Mouse (Mus musculus): Measurements from ENCODE around the gene Bhlhe40.
A peak's percentile ranks its signal among the peaks of the same experiment; 100 is the strongest.

The Bhlhe40 gene

DNA sequence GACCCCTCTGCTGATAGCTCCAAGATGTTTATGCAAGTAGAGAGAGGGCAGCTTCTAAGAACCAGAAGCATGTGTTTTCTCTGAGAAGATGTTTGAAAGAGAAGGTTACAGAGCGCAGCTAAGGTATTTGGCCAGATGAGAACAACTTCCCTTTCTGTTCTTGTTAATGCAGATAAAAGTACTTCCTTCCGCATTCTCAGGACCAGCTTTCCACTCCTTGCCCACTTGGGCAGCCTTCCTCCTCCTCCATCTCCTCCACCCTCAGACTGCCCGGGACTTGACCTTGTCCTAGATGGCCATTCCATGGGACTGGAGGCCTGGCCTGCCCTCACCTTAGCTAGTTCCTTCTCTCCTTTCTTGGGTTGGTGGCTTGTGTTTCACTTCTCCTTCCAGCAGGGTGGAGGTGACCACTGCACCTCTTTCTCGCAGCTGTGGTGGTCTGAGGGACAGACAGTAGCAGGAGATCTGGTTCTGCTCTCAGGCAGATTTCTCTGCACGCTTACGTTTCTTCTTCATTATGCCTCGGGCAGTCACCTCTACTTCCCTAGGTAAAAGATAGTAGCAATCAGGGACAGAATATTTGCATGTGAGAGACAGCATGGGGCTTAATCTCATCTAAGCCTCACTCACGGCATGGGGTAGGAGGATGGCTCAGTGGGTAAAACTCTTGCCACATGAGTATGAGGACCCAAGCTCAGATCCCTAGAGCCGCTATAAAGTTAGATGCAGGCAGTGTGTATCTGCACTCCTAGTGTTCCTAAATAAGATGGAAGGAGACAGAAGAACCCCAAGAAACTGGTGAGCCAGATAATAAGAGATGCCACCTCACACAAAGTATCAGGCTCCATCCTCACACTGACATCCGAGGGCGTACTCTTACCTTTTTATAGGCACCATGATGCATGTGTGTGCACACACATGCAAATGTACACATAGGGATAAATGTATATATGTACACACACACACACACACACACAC lies 35.7 kb downstream of the Bhlhe40 start:
- no peak for DNase-seq

DNA sequence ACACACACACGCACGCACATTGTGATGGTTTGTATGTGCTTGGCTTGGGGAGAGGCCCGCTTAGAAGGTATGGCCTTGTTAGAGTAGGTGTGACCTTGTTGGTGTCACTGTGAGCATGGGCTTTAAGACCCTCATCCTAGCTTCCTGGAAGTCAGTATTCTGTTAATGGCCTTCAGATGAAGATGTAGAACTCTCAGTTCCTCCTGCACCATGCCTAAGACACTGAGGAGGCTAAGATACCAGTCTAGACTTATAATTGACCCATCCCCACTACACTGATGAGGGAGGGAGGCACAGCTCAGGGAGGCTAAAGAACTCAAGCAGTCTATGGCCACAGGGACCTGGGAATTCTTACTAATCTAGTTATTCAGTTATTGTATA lies 36.4 kb downstream of the Bhlhe40 start:
- DNase-seq: no peak

DNA sequence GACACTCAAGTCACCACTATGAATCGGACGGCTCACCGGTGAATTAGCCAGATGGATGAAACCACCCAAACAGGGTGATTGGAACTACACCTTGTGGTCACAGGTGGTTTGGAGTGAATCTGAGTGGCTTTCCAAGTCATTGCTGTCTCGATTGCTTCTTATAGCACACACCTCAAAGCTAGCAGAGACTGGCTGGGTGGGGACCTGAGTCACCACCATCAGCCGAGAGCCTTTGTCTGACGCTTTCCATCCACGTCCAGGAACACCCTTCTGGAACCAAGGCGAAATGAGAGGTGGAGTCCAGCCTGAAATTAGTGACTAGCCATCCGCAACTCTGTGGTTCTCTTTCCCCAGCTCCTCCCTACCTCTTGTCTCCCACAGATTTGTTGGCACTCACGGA lies 36.9 kb downstream of the Bhlhe40 start:
- DNase-seq: no peak

DNA sequence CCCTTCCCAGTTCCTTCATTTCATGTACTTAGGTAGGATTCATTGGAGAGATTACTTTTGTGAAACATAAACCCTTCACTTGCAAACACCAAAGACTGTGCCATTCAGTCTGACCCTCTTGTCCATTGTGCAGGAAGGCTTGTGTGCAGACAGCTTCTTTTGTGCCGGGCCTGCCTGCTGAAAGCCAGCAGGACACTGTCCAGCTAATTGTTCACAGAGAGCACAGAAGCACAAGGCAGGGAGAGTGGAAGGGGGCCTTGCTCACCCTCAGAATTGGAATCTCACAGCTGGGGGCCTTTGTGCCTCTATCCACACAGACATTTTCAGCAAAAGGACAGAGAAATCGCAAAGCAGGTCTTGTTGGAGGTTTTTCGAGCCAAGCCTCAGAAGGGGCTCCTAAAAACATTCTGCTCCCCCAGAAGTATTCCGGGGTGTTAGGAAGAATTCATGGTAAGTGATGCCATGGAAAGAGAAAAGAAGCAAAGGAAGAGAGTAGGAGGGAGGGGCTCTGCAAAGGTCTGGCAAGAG lies 38.0 kb downstream of the Bhlhe40 start:
- DNase-seq: no peak

DNA sequence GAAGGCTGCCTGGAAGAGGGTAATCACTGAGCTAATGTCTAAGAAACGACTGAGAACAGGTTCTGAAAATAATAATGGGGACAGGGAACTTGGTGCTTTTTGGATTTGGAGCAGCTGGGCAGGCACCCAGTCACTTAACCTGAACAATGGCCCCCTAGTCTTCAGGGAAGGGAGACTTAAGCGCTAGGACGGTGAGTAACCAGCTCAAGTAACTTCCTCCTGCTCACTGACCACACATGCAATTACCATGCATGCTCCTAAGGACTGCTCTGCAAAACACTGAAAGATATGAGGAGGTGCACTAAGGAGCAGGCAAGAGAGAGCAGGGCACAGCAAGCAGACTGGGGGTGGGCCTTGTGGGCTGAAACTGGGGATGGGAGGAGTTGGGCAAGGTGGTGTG lies 39.2 kb downstream of the Bhlhe40 start:
- no peak for DNase-seq

DNA sequence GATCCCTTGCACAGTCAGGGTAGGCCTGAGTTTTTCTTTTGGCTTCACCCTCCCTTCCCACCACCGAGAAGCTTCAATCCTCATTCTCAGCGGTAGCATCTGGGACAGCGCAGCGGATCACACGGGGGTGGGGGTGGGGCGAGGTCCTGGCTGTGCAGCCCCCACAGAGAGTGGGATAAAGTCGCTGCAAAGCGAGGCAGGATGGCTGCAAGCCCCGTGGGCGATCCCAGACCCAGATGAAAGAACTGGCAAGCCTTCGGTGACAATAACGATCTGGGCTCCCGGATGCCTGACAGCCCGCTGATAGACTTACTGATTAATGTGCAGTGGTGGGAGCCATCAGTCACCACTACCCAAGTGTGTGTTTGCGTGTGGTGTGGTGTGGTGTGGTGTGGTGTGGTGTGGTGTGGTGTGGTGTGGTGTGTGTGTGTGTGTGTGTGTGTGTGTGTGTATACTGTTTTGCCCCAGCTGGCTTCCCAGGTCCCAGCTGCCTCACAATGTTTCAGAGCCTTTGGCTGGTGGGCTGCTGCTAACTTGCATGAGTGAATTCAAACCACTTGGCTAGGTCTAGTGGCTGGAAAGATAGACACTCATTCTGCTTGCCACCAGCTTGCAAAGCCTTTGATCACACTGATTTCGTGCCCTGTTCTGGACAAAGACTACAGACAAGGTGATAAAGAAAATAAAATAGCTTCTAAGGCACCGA lies 40.4 kb downstream of the Bhlhe40 start:
- no peak for DNase-seq

DNA sequence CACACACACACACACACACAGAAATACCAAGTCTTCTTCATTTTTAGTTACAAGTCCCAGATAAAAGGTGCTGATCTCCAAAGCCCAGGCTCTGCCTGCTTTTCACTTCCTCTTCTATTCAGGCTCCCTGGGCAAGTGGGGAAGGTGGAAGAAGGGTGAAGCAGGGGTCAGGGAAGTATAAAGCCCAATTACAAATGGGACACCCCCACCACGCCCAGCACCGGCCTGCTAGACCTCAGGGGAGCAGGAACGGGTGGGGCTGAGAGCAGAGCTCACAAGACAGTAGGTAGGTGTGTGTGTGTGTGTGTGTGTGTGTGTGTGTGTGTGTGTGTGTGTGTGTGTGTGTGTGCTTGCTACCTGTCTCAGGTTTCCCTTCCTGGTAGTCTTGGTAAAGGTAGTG lies 42.2 kb downstream of the Bhlhe40 start:
- no peak for DNase-seq

DNA sequence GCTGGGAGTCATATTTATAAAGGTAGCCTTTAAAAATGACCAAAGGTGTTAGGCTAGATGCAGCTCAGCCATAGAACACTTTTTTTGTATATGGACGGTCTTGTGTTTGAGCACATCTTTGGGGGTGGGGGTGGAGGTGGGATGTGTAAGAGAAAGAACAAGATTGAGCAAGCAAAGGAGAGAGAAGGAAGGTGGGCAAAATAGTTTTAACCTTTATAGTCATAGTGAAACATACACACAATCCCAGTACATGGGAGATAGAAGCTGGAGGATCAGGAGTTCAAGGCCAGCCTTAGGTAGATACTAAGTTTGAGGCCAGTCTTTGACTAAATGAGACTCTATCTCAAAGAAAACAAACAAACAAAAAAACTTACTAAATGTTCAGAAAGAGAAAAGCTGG lies 42.7 kb downstream of the Bhlhe40 start:
- DNase-seq: no peak

DNA sequence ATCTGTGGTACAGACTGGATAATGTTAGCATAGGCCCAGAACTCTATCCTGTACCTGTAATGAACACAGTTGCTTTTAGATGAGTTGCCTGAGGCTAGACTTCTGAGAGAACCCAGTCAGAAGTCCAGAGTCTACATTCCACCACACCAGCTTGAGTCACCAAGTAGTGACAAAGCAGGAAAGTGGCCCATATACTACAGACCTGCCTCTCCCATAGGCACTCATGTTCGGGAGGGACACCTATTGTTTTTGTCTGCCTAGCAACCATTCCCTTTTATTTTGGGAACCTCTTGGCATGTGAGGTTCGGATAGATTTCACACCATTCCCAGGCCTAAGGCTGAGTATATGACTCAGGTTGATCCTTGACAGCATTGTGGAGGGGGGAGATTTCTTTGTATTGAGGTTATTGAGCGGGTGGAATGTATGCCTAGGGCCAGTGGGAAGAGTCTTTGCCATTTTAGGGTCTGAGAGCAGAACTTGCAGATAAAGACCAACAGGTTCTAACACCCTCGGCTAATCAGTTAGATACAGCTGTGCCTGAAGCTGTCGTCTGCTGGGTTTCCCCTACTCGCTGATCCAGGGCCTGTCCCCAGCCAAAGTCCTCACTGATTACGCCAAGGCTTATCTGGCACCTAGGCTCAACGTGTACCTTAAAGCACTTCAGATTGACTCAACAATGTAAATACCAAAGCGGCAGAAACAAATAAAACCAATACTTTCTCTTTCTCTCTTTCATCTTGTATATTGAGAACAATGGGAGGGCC lies 44.1 kb downstream of the Bhlhe40 start:
- DNase-seq: no peak

DNA sequence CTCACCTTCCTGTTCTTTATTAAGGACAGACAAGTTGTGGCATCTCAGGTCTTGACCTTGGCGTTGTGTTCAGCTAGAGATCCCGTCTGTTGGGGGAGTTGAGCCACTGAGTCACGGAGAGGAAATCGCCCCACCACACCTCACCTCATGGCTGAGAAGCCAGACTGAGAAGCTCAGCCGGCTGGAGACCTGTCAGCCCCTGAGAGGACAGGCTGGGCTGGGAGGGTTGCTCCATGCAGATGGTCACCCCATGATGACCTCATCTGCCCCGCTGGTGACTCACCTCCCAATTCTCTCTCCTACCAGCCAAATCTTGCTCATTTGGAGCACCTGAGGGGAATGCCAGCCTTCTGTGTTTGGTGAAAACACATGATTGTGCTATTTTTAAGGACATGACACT lies 45.5 kb downstream of the Bhlhe40 start:
- DNase-seq: peak; percentile 51

DNA sequence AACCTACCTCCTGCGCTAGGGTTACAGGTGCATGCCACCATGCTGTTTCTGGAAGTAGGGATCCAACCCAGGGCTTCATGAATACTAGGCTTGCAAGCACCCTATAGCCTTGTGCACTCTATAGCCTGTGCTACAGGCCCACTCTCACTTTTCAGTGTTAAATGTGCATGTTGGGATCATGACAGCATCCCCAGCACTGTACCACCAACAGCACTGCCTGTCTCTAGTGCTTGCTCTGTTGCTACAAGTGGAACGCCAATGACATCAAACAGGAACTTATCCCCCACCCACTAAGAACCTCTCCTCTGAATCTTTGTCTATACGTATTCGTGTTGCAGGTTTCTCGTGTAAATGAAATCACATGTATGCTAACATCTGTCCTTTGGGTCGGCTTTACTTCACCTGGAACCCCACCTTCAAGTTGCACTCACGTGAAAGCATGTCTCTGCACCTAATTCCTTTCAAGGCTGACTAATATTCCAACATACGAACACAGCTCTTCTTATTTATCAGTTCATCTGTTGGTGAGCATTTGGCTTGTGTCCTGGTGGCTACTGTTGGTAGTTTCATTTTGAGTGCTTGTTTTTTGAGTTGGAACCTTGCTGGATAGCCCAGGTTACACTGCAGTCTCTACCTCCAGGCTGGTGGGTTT lies 46.7 kb downstream of the Bhlhe40 start:
- no peak for DNase-seq

DNA sequence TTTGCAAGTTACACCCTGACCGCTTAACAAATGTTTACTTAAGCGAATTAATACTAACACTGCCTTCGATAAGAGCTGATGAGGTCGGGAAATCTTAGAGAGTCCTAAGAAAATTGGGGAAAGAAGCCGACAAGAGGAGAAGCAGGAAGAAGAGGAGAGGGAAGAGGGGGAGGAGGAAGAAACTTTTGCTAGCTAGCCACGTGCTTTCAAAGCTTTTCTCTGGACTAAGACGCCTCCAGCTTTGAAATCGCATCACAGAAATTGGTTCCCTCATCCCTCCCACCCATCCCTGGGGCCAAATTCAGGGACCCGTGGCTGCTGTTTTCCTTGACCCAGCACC lies 48.7 kb downstream of the Bhlhe40 start:
- no peak for DNase-seq

DNA sequence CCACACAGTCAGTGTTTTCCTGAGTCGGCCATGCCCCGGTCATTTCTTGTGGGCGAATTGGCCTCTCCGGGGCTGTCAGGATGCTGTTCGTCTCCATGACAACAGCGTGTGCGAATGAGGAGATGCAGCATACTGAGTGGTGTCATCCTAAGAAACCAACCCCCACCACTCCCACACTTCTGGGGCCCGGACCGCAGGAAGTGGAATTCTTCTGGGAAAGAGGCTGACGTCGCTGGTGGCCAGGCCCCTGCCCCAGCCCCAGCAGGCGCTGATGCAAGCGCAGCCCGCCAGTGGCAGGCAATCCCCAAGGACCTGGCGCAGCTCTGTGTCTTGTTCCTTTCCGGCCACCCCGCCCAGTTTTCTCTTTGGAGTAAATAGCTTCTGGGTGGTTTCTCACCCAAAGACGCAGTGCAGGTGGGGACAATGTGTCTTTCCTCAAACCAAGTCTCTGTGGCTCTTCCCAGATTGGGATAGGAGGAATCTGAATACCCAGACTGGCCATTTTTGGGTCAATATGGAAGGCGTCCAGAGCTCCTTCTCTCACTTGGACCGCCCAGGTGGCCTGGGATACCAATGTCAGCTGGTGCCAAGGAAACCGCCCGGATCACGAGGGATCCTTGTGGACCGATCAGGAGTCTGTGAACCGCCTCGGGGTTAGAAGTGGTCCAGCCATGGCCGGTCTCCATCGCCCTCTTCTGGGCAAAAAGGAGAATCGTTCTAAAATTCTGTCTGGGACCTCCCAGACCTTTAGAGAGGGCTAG lies 49.2 kb downstream of the Bhlhe40 start:
- DNase-seq: peak; percentile 83

DNA sequence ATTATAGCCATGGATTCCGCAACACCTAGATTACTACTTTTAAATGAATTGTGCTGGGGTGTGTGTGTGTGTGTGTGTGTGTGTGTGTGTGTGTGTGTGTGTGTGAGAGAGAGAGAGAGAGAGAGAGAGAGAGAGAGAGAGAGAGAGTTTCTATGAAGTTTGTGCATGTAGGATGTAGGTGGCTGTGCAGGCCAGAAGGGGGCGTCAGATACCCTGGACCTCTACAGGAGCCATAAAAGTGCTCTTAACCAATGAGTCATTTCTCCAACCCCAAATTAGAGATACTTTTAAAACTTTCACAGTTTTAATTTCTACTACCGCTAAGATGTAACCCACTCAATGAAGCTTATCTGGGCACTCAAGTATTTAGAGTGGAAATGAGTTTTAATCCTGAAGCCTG lies 50.2 kb downstream of the Bhlhe40 start:
- no peak for DNase-seq

DNA sequence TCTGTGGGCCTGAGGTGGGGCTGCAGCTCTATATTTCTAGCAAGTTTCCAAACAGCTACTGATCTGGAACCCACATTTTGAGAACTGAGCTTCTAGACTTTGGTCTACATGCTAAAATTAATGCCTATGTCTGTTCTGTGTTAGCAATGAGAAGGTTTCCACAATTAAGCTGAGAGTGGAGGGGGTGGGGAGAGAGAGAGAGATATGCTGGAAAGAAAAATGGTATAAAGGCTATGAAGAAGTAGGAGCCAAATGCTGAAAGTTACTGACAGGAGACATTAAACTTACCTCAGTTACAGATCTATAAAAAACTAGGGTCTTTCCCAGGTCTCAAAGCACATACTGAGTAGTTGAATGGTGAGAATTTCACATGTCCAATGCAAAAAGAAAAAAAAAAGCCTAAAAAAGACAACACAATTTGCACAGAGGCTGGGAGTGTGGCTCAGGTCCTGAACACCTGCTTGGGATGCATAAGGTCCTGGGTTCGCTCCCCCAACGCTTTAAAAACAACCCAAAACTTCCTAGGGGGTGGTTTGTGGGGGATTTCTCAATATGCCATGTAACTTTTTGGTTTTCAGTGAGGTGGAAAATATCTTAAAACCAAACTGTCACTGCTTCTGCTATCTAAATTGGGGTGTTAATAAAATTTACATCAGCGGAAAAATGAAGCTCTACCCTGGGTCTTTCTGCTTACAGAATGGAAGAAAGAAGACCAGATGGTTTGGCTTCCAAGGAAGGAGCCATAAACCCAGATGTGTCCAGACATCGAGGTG lies 50.9 kb downstream of the Bhlhe40 start:
- no peak for DNase-seq

DNA sequence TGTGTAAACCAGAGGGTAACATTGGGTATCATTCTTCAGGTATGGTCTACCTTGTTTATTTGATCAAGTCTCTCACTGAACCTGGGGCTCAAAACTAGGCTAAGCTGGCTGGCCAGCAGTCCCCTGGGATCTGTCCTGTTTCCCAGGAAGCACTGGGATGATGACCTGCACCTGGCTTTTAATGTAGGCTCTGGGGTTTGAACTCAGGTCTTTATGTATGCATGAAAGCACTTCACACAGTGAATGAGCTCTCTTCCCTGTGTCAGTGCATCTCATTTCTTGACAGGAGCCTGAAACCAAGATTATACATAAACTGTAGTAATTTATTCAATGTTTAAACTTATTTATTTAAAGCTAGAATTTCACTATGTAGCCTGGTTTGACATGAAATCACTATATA lies 51.7 kb downstream of the Bhlhe40 start:
- no peak for DNase-seq

DNA sequence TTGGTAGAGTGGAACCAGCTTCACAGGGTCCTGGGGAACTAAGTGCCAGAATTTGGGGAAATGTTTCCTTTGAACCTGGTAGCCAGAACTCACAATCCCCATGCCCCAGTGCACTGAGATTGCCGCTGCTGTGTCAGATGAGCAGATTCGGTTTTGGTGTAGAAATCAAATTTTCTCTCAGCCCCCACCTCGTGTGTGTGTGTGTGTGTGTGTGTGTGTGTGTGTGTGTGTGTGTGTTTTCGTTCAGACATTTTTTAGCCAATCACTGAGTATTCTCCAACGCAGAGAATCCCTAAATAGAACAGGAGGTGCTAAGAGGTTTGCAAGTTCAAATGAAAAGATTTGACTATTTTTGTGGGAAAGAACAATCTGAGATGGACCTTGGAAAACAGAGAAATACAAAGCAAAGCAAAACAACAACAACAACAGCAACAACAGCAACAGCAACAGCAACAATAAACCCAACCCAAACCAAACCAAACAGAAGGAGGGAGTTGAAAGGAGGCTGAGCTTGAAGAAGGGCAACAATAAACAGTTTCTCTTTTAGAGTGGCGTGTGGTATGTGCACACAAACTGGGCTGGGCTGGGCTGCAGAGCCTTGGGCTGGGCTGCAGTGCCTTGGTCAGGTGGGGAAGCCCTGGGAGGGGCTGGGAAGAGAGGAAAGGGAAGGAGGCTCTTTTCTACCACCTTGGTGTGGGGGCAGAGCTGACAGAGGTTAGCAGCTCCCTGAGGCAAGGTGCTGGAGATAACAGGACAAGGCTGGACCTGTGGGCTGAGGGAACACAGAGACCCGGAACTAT lies 52.9 kb downstream of the Bhlhe40 start:
- DNase-seq: no peak
